Mouse (Mus musculus) forebrain, embryonic 14.5 days (tissue): ENCODE measurements around the gene Farsa. TPM values are rescaled to one million over a fixed set of nuclear protein-coding genes. Genes with fewer than 3 reads are reported as not detected.

Experiments
- ATAC-seq: fragments of 200-750 bp; cut with Nextera tagmentation; 2 replicates; pipeline ENCODE4 v1.8.0; 2017; ENCODE audit warnings: mild to moderate bottlenecking, moderate library complexity
- DNase-seq: peaks from one replicate; pipeline ENCODE4 v3.0.0-alpha.2; 2015; ENCODE audit warnings: low spot score
- H3K27ac ChIP-seq: fragments of 300-500 bp; sonication (generic); 2 replicates; pipeline ENCODE4 v1.5.1; 2014; ENCODE audit warnings: low read depth, mild to moderate bottlenecking, control low read depth, low read length, moderate library complexity
- H3K27me3 ChIP-seq: fragments of 300-500 bp; sonication (generic); replicated peaks from 2 replicates; pipeline ENCODE4 v1.6.1; 2014; ENCODE audit warnings: low read length, control low read depth, mixed read lengths; ENCODE audit not compliant: control insufficient read depth, insufficient read depth
- H3K36me3 ChIP-seq: fragments of 300-500 bp; sonication (generic); 2 replicates; pipeline ENCODE4 v1.6.1; 2014; ENCODE audit warnings: low read length, control low read depth; ENCODE audit not compliant: control insufficient read depth, insufficient read depth
- H3K4me1 ChIP-seq: fragments of 300-500 bp; sonication (generic); 2 replicates; pipeline ENCODE4 v1.6.1; 2014; ENCODE audit warnings: antibody characterized with exemption, low read length, control low read depth; ENCODE audit not compliant: control insufficient read depth, insufficient read depth
- H3K4me2 ChIP-seq: fragments of 300-500 bp; sonication (generic); 2 replicates; pipeline ENCODE4 v1.6.1; 2014; ENCODE audit warnings: mild to moderate bottlenecking, control low read depth, low read length
- H3K4me3 ChIP-seq: fragments of 300-500 bp; sonication (generic); 2 replicates; pipeline ENCODE4 v1.5.1; 2014; ENCODE audit warnings: low read depth, low read length, control low read depth
- H3K9ac ChIP-seq: fragments of 300-500 bp; sonication (generic); 2 replicates; pipeline ENCODE4 v1.6.1; 2014; ENCODE audit warnings: mild to moderate bottlenecking, low read length, control low read depth, moderate library complexity
- H3K9me3 ChIP-seq: fragments of 300-500 bp; sonication (generic); replicated peaks from 2 replicates; pipeline ENCODE4 v1.6.1; 2016; ENCODE audit warnings: low read length, control low read depth, mixed read lengths; ENCODE audit not compliant: control insufficient read depth
- WGBS: fragments of 180-500 bp; shearing (Covaris S2); extraction: QIAGEN DNeasy Blood & Tissue Kit; methylation state at CpG from one replicate; pipeline ENCODE4 v1.1.7; 2014; 5-methylcytosine and 5-hydroxymethylcytosine counted together
- polyA plus RNA-seq: library from polyadenylated mRNA; unstranded; fragments of >200 nt; fragmentation: Nextera tagmentation; extraction: Ambion mirVana; gene quantifications from 2 replicates; pipeline ENCODE4 v1.2.1, GENCODE M21; 2014

Gene Farsa
- polyA plus RNA-seq, 1 experiment from 2014 or later: 92.3 TPM

GRCm38 (mm10) chr8:84839411-84839810, 17.4 kb upstream of the Farsa start:
- peak overlapping the region; percentile 92 for H3K4me3 ChIP-seq
- H3K9me3 ChIP-seq: no peaks in the 10 kb centered on the region
- peaks cover 78% of the 10 kb centered on the region for H3K36me3 ChIP-seq
- H3K27ac ChIP-seq: no peak overlapping the region
- DNase-seq (no peak), ATAC-seq (no peak)
- no peaks in the 10 kb centered on the region for H3K27me3 ChIP-seq
- peak overlapping the region; percentile 68 for H3K4me2 ChIP-seq
- 94% methylated on average over 2 of the region's 2 CpGs for WGBS
- peaks cover 22% of the 10 kb centered on the region for H3K4me1 ChIP-seq
- H3K9ac ChIP-seq: no peak overlapping the region; the same call in 1 of the 2 replicates

- Histone ChIP-seq H3K4me1 (peaks cover 23% of the 10 kb centered on the region), H3K9me3 (no peaks in the 10 kb centered on the region), H3K4me2 (peak overlapping the region; percentile 68), H3K4me3 (peak overlapping the region; percentile 92), H3K27me3 (no peaks in the 10 kb centered on the region), H3K9ac (peak overlapping the region; percentile 92), H3K27ac (peak overlapping the region; percentile 79), H3K36me3 (peaks cover 78% of the 10 kb centered on the region)
- DNase-seq (no peak), ATAC-seq (no peak)
- 4% methylated on average over 7 of the region's 7 CpGs for WGBS
Observed at GRCm38 (mm10) chr8:84839875-84840247, 16.9 kb upstream of the Farsa start.

GRCm38 (mm10) chr8:84840248-84840999, 16.4 kb upstream of the Farsa start, which contains the start of gene Rad23a:
TSS of gene Rad23a (minus strand) at chr8:84840665.
- H3K9ac ChIP-seq: peak within 1 kb of the TSS; percentile 92
- peak within 1 kb of the TSS; percentile 68 for H3K4me2 ChIP-seq
- H3K4me3 ChIP-seq: peak within 1 kb of the TSS; percentile 92
- peak within 1 kb of the TSS; percentile 79 for H3K27ac ChIP-seq
- peaks cover 79% of the 10 kb centered on the region for H3K36me3 ChIP-seq
- peaks cover 25% of the 10 kb centered on the region for H3K4me1 ChIP-seq
- no peaks in the 10 kb centered on the region for H3K9me3 ChIP-seq
- peak; percentile 96 for ATAC-seq
- under 1% methylated on average over 51 of the region's 55 CpGs for WGBS
- peak; percentile 98 for DNase-seq
- H3K27me3 ChIP-seq: no peaks in the 10 kb centered on the region

GRCm38 (mm10) chr8:84841514-84841913, 15.3 kb upstream of the Farsa start:
- H3K36me3 ChIP-seq: peaks cover 73% of the 10 kb centered on the region
- H3K4me2 ChIP-seq: no peak overlapping the region
- ATAC-seq: no peak
- no peak overlapping the region for H3K4me3 ChIP-seq
- H3K27me3 ChIP-seq: no peaks in the 10 kb centered on the region
- no peaks in the 10 kb centered on the region for H3K9me3 ChIP-seq
- whole genome bisulfite sequencing: 83% methylated on average over 1 of the region's 1 CpGs
- no peak for DNase-seq
- H3K9ac ChIP-seq: no peak overlapping the region
- H3K4me1 ChIP-seq: peaks cover 16% of the 10 kb centered on the region
- 0 out of 2 replicates have a peak overlapping the region, but pooled peaks have one; percentile 36 for H3K27ac ChIP-seq

- Histone ChIP-seq H3K4me3 (peak overlapping the region; percentile 96), H3K27ac (no peak overlapping the region), H3K9ac (peak overlapping the region; percentile 98), H3K4me2 (peak overlapping the region; percentile 80), H3K36me3 (peaks cover 49% of the 10 kb centered on the region), H3K4me1 (peaks cover 20% of the 10 kb centered on the region), H3K27me3 (no peaks in the 10 kb centered on the region), H3K9me3 (no peaks in the 10 kb centered on the region)
- 95% methylated on average over 9 of the region's 9 CpGs for whole genome bisulfite sequencing
- ATAC-seq: no peak
- DNase-seq: no peak
Observed at GRCm38 (mm10) chr8:84844397-84845070, 12.3 kb upstream of the Farsa start.

- DNase-seq (peak; percentile 46), ATAC-seq (no peak)
- Histone ChIP-seq H3K9ac (peak overlapping the region; percentile 98), H3K4me2 (peak overlapping the region; percentile 80), H3K36me3 (peaks cover 49% of the 10 kb centered on the region), H3K27me3 (no peaks in the 10 kb centered on the region), H3K4me3 (peak overlapping the region; percentile 96), H3K27ac (no peak overlapping the region; the same call in 1 of the 2 replicates), H3K9me3 (no peaks in the 10 kb centered on the region), H3K4me1 (peaks cover 17% of the 10 kb centered on the region)
- WGBS: 18% methylated on average over 12 of the region's 12 CpGs
Observed at GRCm38 (mm10) chr8:84845355-84846093, 11.3 kb upstream of the Farsa start.

- peak overlapping the region; percentile 98 for H3K9ac ChIP-seq
- under 1% methylated on average over 30 of the region's 30 CpGs for WGBS
- H3K27me3 ChIP-seq: no peaks in the 10 kb centered on the region
- peak overlapping the region; percentile 80 for H3K4me2 ChIP-seq
- peak; percentile 38; the same call in 1 of the 2 replicates for ATAC-seq
- peak overlapping the region; percentile 96 for H3K4me3 ChIP-seq
- no peaks in the 10 kb centered on the region for H3K9me3 ChIP-seq
- peaks cover 47% of the 10 kb centered on the region for H3K36me3 ChIP-seq
- no peak for DNase-seq
- H3K4me1 ChIP-seq: peaks cover 17% of the 10 kb centered on the region
- H3K27ac ChIP-seq: peak overlapping the region; percentile 80
Observed at GRCm38 (mm10) chr8:84846094-84846721, 10.6 kb upstream of the Farsa start.

GRCm38 (mm10) chr8:84846722-84847572, 9.8 kb upstream of the Farsa start, which contains the start of gene Calr:
TSS of gene Calr (minus strand) at chr8:84846934.
- ATAC-seq: peak; percentile 99
- H3K4me1 ChIP-seq: peaks cover 17% of the 10 kb centered on the region
- under 1% methylated on average over 55 of the region's 55 CpGs for WGBS
- peak within 1 kb of the TSS; percentile 86 for H3K4me2 ChIP-seq
- no peaks in the 10 kb centered on the region for H3K9me3 ChIP-seq
- DNase-seq: peak; percentile 100
- peak within 1 kb of the TSS; percentile 98 for H3K9ac ChIP-seq
- peak within 1 kb of the TSS; percentile 80 for H3K27ac ChIP-seq
- no peaks in the 10 kb centered on the region for H3K27me3 ChIP-seq
- peak within 1 kb of the TSS; percentile 96 for H3K4me3 ChIP-seq
- H3K36me3 ChIP-seq: peaks cover 40% of the 10 kb centered on the region
